Mouse (Mus musculus): ENCODE data around the gene Map3k9. TPM values are rescaled to one million over a fixed set of nuclear protein-coding genes. Genes with fewer than 3 reads are reported as not detected.

Map3k9 gene
- polyA plus RNA-seq, 1 experiment = 0.20 TPM

- Histone ChIP-seq H3ac (ENCODE audit: control insufficient read depth, insufficient read length) (no peak overlapping the region), H3K4me3 (no peak overlapping the region), H3K36me3 (ENCODE audit: control insufficient read depth, insufficient read depth) (no peaks in the 10 kb centered on the region), H3K4me2 (ENCODE audit: low read depth) (no peak overlapping the region), H3K27me3 (ENCODE audit: control insufficient read depth, insufficient read depth, insufficient read length) (no peaks in the 10 kb centered on the region), H3K79me2 (ENCODE audit: control insufficient read depth, insufficient read depth) (no peaks in the 10 kb centered on the region)
- TF ChIP-seq REST (IDR thresholded peaks at IDR 0.05; ENCODE audit: insufficient read depth, insufficient read length) (no peak), E2F4 (IDR thresholded peaks at IDR 0.05; ENCODE audit: insufficient read depth) (no peak), SRF (IDR thresholded peaks at IDR 0.05; ENCODE audit: control insufficient read depth, insufficient read length, low read depth) (no peak), MYOD1 (IDR thresholded peaks at IDR 0.05; ENCODE audit: control insufficient read depth in 1 of 3, insufficient read length in 2 of 3, low read depth in 2 of 3) (no peak), CEBPB (IDR thresholded peaks at IDR 0.05; ENCODE audit: insufficient read depth, poor library complexity, severe bottlenecking) (no peak), TCF3 (IDR thresholded peaks at IDR 0.05; ENCODE audit: insufficient read length, low read depth) (no peak), MAX (IDR thresholded peaks at IDR 0.05; ENCODE audit: low read depth) (no peak), POLR2A (IDR thresholded peaks at IDR 0.05; ENCODE audit: insufficient read length, low read depth) (no peak), POLR2AphosphoS2 (IDR thresholded peaks at IDR 0.05; ENCODE audit: insufficient read length, low read depth) (no peak), TCF12 (IDR thresholded peaks at IDR 0.05; ENCODE audit: insufficient read depth, poor library complexity, severe bottlenecking) (no peak), MYOG (IDR thresholded peaks at IDR 0.05; ENCODE audit: control insufficient read depth in 1 of 3, insufficient read depth in 1 of 3, insufficient read length in 2 of 3, low read depth in 2 of 3) (no peak)
Measured at GRCm38 (mm10) chr12:81735246-81736070, 45.5 kb downstream of the Map3k9 start.

DNA sequence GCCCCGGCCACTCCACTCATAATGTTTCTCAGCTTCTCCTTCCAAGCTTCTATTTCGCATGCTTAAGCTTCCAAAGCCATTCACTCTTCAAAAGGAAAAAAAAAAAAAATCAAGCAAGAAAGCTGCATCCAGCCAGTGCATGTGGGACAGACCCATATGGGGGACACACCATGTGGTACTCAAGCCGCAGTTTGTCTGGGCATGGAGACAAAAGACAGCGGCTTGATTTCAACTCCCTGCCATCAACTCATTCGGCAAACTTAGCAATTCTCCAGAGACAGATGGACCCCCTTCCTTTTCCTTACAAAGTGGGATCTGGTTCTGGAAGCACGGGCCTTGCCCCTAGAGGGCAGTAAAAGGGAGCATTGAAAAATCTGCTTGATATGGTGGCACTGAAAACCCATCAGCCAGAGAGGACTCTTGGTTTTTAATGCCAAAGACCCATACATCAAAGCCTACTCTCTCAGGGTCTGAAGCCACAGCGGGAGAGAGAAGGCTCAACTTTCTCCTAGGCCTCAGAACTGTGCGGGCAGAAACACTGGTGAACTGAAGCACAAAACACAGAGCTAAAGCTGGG, 54.6 kb downstream of the Map3k9 start:
- Histone ChIP-seq H3K36me3 (ENCODE audit: control insufficient read depth, insufficient read depth) (no peaks in the 10 kb centered on the region), H3K4me2 (ENCODE audit: low read depth) (no peak overlapping the region), H3K79me2 (ENCODE audit: control insufficient read depth, insufficient read depth) (no peaks in the 10 kb centered on the region), H3K4me3 (no peak overlapping the region), H3ac (ENCODE audit: control insufficient read depth, insufficient read length) (no peak overlapping the region), H3K27me3 (ENCODE audit: control insufficient read depth, insufficient read depth, insufficient read length) (no peaks in the 10 kb centered on the region)
- TF ChIP-seq CEBPB (IDR thresholded peaks at IDR 0.05; ENCODE audit: insufficient read depth, poor library complexity, severe bottlenecking) (no peak), SRF (IDR thresholded peaks at IDR 0.05; ENCODE audit: control insufficient read depth, insufficient read length, low read depth) (no peak), MYOD1 (IDR thresholded peaks at IDR 0.05; ENCODE audit: control insufficient read depth in 1 of 3, insufficient read length in 2 of 3, low read depth in 2 of 3) (no peak), POLR2A (IDR thresholded peaks at IDR 0.05; ENCODE audit: insufficient read length, low read depth) (no peak), TCF12 (IDR thresholded peaks at IDR 0.05; ENCODE audit: insufficient read depth, poor library complexity, severe bottlenecking) (no peak), POLR2AphosphoS2 (IDR thresholded peaks at IDR 0.05; ENCODE audit: insufficient read length, low read depth) (no peak), MAX (IDR thresholded peaks at IDR 0.05; ENCODE audit: low read depth) (no peak), MYOG (IDR thresholded peaks at IDR 0.05; ENCODE audit: control insufficient read depth in 1 of 3, insufficient read depth in 1 of 3, insufficient read length in 2 of 3, low read depth in 2 of 3) (no peak), USF1 (IDR thresholded peaks at IDR 0.05; ENCODE audit: low read depth) (no peak), REST (IDR thresholded peaks at IDR 0.05; ENCODE audit: insufficient read depth, insufficient read length) (no peak), E2F4 (IDR thresholded peaks at IDR 0.05; ENCODE audit: insufficient read depth) (no peak), TCF3 (IDR thresholded peaks at IDR 0.05; ENCODE audit: insufficient read length, low read depth) (no peak)

DNA sequence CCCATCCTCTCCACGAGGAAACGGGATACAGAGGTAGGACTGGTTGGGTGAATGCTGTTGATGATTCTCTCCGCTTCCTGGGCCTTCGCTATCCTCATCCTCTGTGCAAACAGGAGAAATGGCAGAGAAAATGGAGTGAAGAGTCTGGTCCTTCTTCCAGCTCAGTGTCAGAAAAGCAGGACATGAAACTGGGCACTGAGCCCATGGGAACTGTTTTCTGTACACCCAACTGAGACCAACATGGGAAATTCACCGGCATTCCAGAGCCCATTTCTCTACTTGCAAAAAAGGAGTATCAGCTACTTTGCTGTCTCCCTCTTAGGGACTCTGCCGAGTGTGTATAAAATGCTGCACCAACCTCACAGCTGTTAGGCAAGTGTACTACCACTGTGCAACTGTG, 56.2 kb downstream of the Map3k9 start:
- no peak overlapping the region for H3ac ChIP-seq (ENCODE audit: control insufficient read depth, insufficient read length)

DNA sequence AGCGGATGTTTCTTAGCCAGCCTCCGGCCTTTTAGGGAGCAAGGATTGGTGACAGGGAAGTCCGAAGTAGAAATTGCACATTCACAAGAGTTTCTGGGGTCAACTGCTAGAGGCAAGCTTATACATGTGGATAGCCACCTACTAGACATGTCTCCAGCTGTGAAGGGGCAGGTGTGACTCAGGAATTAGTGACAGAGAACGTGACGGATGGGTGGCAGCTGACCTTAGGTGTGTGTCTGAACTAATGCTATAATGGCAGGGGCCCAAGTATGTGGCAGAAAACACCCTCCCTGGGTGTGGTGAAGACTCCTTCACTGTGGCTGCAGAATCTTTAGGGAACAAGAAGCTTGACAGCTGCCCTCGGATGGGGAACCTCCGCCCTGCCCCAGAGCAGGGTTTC, 57.6 kb downstream of the Map3k9 start:
- Histone ChIP-seq H3K79me2 (ENCODE audit: control insufficient read depth, insufficient read depth) (no peaks in the 10 kb centered on the region), H3K4me2 (ENCODE audit: low read depth) (no peak overlapping the region), H3K27me3 (ENCODE audit: control insufficient read depth, insufficient read depth, insufficient read length) (no peaks in the 10 kb centered on the region), H3K4me3 (no peak overlapping the region), H3K36me3 (ENCODE audit: control insufficient read depth, insufficient read depth) (no peaks in the 10 kb centered on the region), H3ac (ENCODE audit: control insufficient read depth, insufficient read length) (no peak overlapping the region)
- TF ChIP-seq MYOD1 (IDR thresholded peaks at IDR 0.05; ENCODE audit: control insufficient read depth in 1 of 3, insufficient read length in 2 of 3, low read depth in 2 of 3) = peak in 2 of 3 experiments; percentile 53 to 91
- no peak for TF ChIP-seq SRF (IDR thresholded peaks at IDR 0.05; ENCODE audit: control insufficient read depth, insufficient read length, low read depth)
- peak in 1 of 3 experiments; percentile 72 for TF ChIP-seq MYOG (IDR thresholded peaks at IDR 0.05; ENCODE audit: control insufficient read depth in 1 of 3, insufficient read depth in 1 of 3, insufficient read length in 2 of 3, low read depth in 2 of 3)

More for the DNA sequence above, 56.2 kb downstream of the Map3k9 start:
- H3K79me2 ChIP-seq (ENCODE audit: control insufficient read depth, insufficient read depth) = no peaks in the 10 kb centered on the region
- no peaks in the 10 kb centered on the region for H3K27me3 ChIP-seq (ENCODE audit: control insufficient read depth, insufficient read depth, insufficient read length)
- no peak overlapping the region for H3K4me2 ChIP-seq (ENCODE audit: low read depth)
- TF ChIP-seq TCF3 (IDR thresholded peaks at IDR 0.05; ENCODE audit: insufficient read length, low read depth) (no peak), TCF12 (IDR thresholded peaks at IDR 0.05; ENCODE audit: insufficient read depth, poor library complexity, severe bottlenecking) (no peak), POLR2AphosphoS2 (IDR thresholded peaks at IDR 0.05; ENCODE audit: insufficient read length, low read depth) (no peak), USF1 (IDR thresholded peaks at IDR 0.05; ENCODE audit: low read depth) (no peak), POLR2A (IDR thresholded peaks at IDR 0.05; ENCODE audit: insufficient read length, low read depth) (no peak), MYOG (IDR thresholded peaks at IDR 0.05; ENCODE audit: control insufficient read depth in 1 of 3, insufficient read depth in 1 of 3, insufficient read length in 2 of 3, low read depth in 2 of 3) (no peak), REST (IDR thresholded peaks at IDR 0.05; ENCODE audit: insufficient read depth, insufficient read length) (no peak), MAX (IDR thresholded peaks at IDR 0.05; ENCODE audit: low read depth) (no peak), MYOD1 (IDR thresholded peaks at IDR 0.05; ENCODE audit: control insufficient read depth in 1 of 3, insufficient read length in 2 of 3, low read depth in 2 of 3) (no peak), CEBPB (IDR thresholded peaks at IDR 0.05; ENCODE audit: insufficient read depth, poor library complexity, severe bottlenecking) (no peak), SRF (IDR thresholded peaks at IDR 0.05; ENCODE audit: control insufficient read depth, insufficient read length, low read depth) (no peak), E2F4 (IDR thresholded peaks at IDR 0.05; ENCODE audit: insufficient read depth) (no peak)
- H3K36me3 ChIP-seq (ENCODE audit: control insufficient read depth, insufficient read depth) = no peaks in the 10 kb centered on the region
- no peak overlapping the region for H3K4me3 ChIP-seq
